Comparison of ENCODE assay signal across 16 mouse cellular contexts in genomic region chr1:115784737-115785136, GRCm38 (mm10).
A peak's percentile ranks its signal among the peaks of the same experiment; 100 is the strongest.
DNase-seq lines count a peak whose midpoint lies in the region; ATAC-seq and TF ChIP-seq lines count a peak whose summit lies in the region.
"Had no signal": no experiment of that assay in that cellular context is flagged by ENCODE, and none has a peak within 500 bp of the region (broad histone marks: within the 10 kb centered on the region; RNA-seq: fewer than 3 reads in every experiment).

No protein-coding gene starts in this region.

- no peaks in the 10 kb centered on the region for H3K9me3 ChIP-seq in forebrain, embryonic 11.5 days (ENCODE audit: control insufficient read depth, low read length)
- H3K9me3 ChIP-seq in forebrain, embryonic 10.5 days: no peaks in the 10 kb centered on the region
- no peaks in the 10 kb centered on the region for H3K9me3 ChIP-seq in hindbrain, embryonic 13.5 days
- H3K9me3 ChIP-seq in midbrain, postnatal 0 days (ENCODE audit: low read length): no peaks in the 10 kb centered on the region
- H3K9me3 ChIP-seq in intestine, embryonic 16.5 days (ENCODE audit: control insufficient read depth, low read length): no peaks in the 10 kb centered on the region
- H3K9me3 ChIP-seq: liver, embryonic 12.5 days had no signal

- WGBS in forebrain, embryonic 11.5 days: 54% methylated on average over 5 of the region's 5 CpGs
- 65% methylated on average over 5 of the region's 5 CpGs for WGBS in forebrain, embryonic 10.5 days
- 38% methylated on average over 5 of the region's 5 CpGs for WGBS in hindbrain, embryonic 13.5 days
- 21% methylated on average over 5 of the region's 5 CpGs for WGBS in midbrain, postnatal 0 days
- 65% methylated on average over 5 of the region's 5 CpGs for WGBS in intestine, embryonic 16.5 days

- H3K27ac ChIP-seq in forebrain, embryonic 11.5 days (ENCODE audit: low read depth, low read length): no peak overlapping the region
- no peak overlapping the region for H3K27ac ChIP-seq in forebrain, embryonic 10.5 days
- no peak overlapping the region for H3K27ac ChIP-seq in hindbrain, embryonic 13.5 days
- no peak overlapping the region for H3K27ac ChIP-seq in midbrain, postnatal 0 days (ENCODE audit: low read depth, low read length)
- no peak overlapping the region for H3K27ac ChIP-seq in intestine, embryonic 16.5 days (ENCODE audit: low read length)
- H3K27ac ChIP-seq: gastrocnemius, adult 2 months; kidney, postnatal 0 days; liver, embryonic 12.5 days had no signal

- no peaks in the 10 kb centered on the region for H3K36me3 ChIP-seq in forebrain, embryonic 11.5 days (ENCODE audit: control insufficient read depth, insufficient read depth, low read length)
- H3K36me3 ChIP-seq in forebrain, embryonic 10.5 days (replicated peaks): no peaks in the 10 kb centered on the region
- no peaks in the 10 kb centered on the region for H3K36me3 ChIP-seq in hindbrain, embryonic 13.5 days
- H3K36me3 ChIP-seq in midbrain, postnatal 0 days (ENCODE audit: insufficient read depth, low read length): no peaks in the 10 kb centered on the region
- no peaks in the 10 kb centered on the region for H3K36me3 ChIP-seq in intestine, embryonic 16.5 days (ENCODE audit: control insufficient read depth, insufficient read depth, low read length)
- H3K36me3 ChIP-seq: liver, embryonic 12.5 days had no signal

- H3K9ac ChIP-seq in forebrain, embryonic 11.5 days (ENCODE audit: low read length): no peak overlapping the region
- H3K9ac ChIP-seq in hindbrain, embryonic 13.5 days: no peak overlapping the region
- no peak overlapping the region for H3K9ac ChIP-seq in midbrain, postnatal 0 days (replicated peaks; ENCODE audit: low read length, poor library complexity, severe bottlenecking)
- H3K9ac ChIP-seq in intestine, embryonic 16.5 days (ENCODE audit: low read depth, low read length): no peak overlapping the region
- H3K9ac ChIP-seq: liver, embryonic 12.5 days had no signal

- H3K4me1 ChIP-seq in forebrain, embryonic 11.5 days (replicated peaks; ENCODE audit: control insufficient read depth, insufficient read depth, low read length): no peaks in the 10 kb centered on the region
- no peaks in the 10 kb centered on the region for H3K4me1 ChIP-seq in forebrain, embryonic 10.5 days
- H3K4me1 ChIP-seq in hindbrain, embryonic 13.5 days (replicated peaks): peaks cover 7% of the 10 kb centered on the region
- peaks cover 4% of the 10 kb centered on the region; the same call in 1 of the 2 replicates for H3K4me1 ChIP-seq in midbrain, postnatal 0 days (ENCODE audit: insufficient read depth, low read length)
- no peaks in the 10 kb centered on the region for H3K4me1 ChIP-seq in intestine, embryonic 16.5 days (ENCODE audit: control insufficient read depth, insufficient read depth, low read length)
- H3K4me1 ChIP-seq: liver, embryonic 12.5 days had no signal

- no peak for DNase-seq in forebrain, embryonic 11.5 days (ENCODE audit: low spot score)
- no peak for DNase-seq in forebrain, embryonic 10.5 days (ENCODE audit: extremely low spot score, low spot score)
- DNase-seq in brain, adult 2 months (ENCODE audit: low read depth, low spot score): peak; percentile 42
- DNase-seq in midbrain, postnatal 0 days (ENCODE audit: low spot score): peak; percentile 7
- no peak for DNase-seq in adrenal gland, postnatal 36 days
- DNase-seq in layer of hippocampus, postnatal 36 days: no peak
- DNase-seq: cerebellum, adult 18-20 months; gastrocnemius, adult 2 months; heart, adult 18-20 months; left cerebral cortex, postnatal 4 days had no signal

- peak; percentile 79 for ATAC-seq in forebrain, embryonic 11.5 days (replicated peaks; ENCODE audit: low FRiP score)
- peak; percentile 63; the same call in 1 of the 2 replicates for ATAC-seq in hindbrain, embryonic 13.5 days (ENCODE audit: low FRiP score)
- no peak for ATAC-seq in midbrain, postnatal 0 days (ENCODE audit: low FRiP score)
- no peak for ATAC-seq in intestine, embryonic 16.5 days
- ATAC-seq: liver, embryonic 12.5 days; lung, postnatal 0 days had no signal

- H3K27me3 ChIP-seq in forebrain, embryonic 11.5 days (ENCODE audit: control insufficient read depth, insufficient read depth, low read length): no peaks in the 10 kb centered on the region
- no peaks in the 10 kb centered on the region for H3K27me3 ChIP-seq in forebrain, embryonic 10.5 days (ENCODE audit: poor library complexity, severe bottlenecking)
- H3K27me3 ChIP-seq in hindbrain, embryonic 13.5 days: no peaks in the 10 kb centered on the region
- H3K27me3 ChIP-seq in midbrain, postnatal 0 days (ENCODE audit: insufficient read depth, low read length): no peaks in the 10 kb centered on the region
- H3K27me3 ChIP-seq in intestine, embryonic 16.5 days (replicated peaks; ENCODE audit: control insufficient read depth, insufficient read depth, low read length): no peaks in the 10 kb centered on the region
- H3K27me3 ChIP-seq: liver, embryonic 12.5 days had no signal

- H3K4me3 ChIP-seq in forebrain, embryonic 11.5 days (ENCODE audit: low read depth, low read length): no peak overlapping the region
- no peak overlapping the region for H3K4me3 ChIP-seq in forebrain, embryonic 10.5 days
- H3K4me3 ChIP-seq in hindbrain, embryonic 13.5 days: no peak overlapping the region
- H3K4me3 ChIP-seq in midbrain, postnatal 0 days (ENCODE audit: low read depth, low read length): no peak overlapping the region
- H3K4me3 ChIP-seq in intestine, embryonic 16.5 days (ENCODE audit: low read length): no peak overlapping the region
- H3K4me3 ChIP-seq: erythroblast, embryonic 14.5 days; gastrocnemius, adult 2 months; liver, embryonic 12.5 days had no signal

- no peak overlapping the region for H3K4me2 ChIP-seq in forebrain, embryonic 11.5 days (ENCODE audit: low read depth, low read length, severe bottlenecking)
- H3K4me2 ChIP-seq in hindbrain, embryonic 13.5 days: no peak overlapping the region
- no peak overlapping the region for H3K4me2 ChIP-seq in midbrain, postnatal 0 days (ENCODE audit: low read depth, low read length, poor library complexity, severe bottlenecking)
- no peak overlapping the region for H3K4me2 ChIP-seq in intestine, embryonic 16.5 days (ENCODE audit: low read depth, low read length)
- H3K4me2 ChIP-seq: liver, embryonic 12.5 days had no signal

- TF ChIP-seq CTCF in midbrain, postnatal 0 days (IDR thresholded peaks at IDR 0.05): no peak

Comparison
In these comparisons a context has a peak if more than half of its experiments do, and no peak if none do; other contexts are left out.
1. ATAC-seq: peak in forebrain, embryonic 11.5 days (single experiment) and hindbrain, embryonic 13.5 days (single experiment); none in midbrain, postnatal 0 days (single experiment) and intestine, embryonic 16.5 days (single experiment).
2. DNase-seq: peak in brain, adult 2 months (single experiment) and midbrain, postnatal 0 days (single experiment); none in forebrain, embryonic 11.5 days (single experiment), forebrain, embryonic 10.5 days (single experiment), adrenal gland, postnatal 36 days (0 of 2) and layer of hippocampus, postnatal 36 days (0 of 2).